Mouse (Mus musculus) ovary, postnatal 14 days (tissue): ENCODE measurements around the gene Mpv17.

ENCODE experiments used
- DNase-seq: peaks from one replicate; pipeline ENCODE4 v3.0.0; 2022; ENCODE audit warnings: low spot score

The Mpv17 gene

GRCm38 (mm10) chr5:31105814-31106335 is 48.2 kb downstream of the Mpv17 start, which contains the start of gene Dnajc5g:
Gene Dnajc5g (plus strand): TSS chr5:31106285.
- DNase-seq = no peak

GRCm38 (mm10) chr5:31095711-31096480 is 58.2 kb downstream of the Mpv17 start:
- no peak for DNase-seq

GRCm38 (mm10) chr5:31094799-31095691 is 59.0 kb downstream of the Mpv17 start:
- no peak for DNase-seq

- no peak for DNase-seq
Measured at GRCm38 (mm10) chr5:31094100-31094798, 59.8 kb downstream of the Mpv17 start.

GRCm38 (mm10) chr5:31093151-31094041 is 60.7 kb downstream of the Mpv17 start:
- DNase-seq = no peak

- no peak for DNase-seq
Measured at GRCm38 (mm10) chr5:31092231-31092975, 61.6 kb downstream of the Mpv17 start.
